Mouse (Mus musculus) spleen, adult 2 months (tissue): ENCODE measurements at regions not wholly inside any gene's neighbourhood (a gene's known extent, or its start where the extent isn't known, plus 50 kb on each side); places are given as distances from the start of the nearest gene placed in this dataset.

Source experiments
- DNase-seq, 2 experiments: peaks; one replicate each; pipeline versions ENCODE4 v3.0.0 to v3.0.0-alpha.2; 2012 to 2021; ENCODE audit warnings: low spot score in 2 of 2, low read depth in 1 of 2
- H3K27ac ChIP-seq: fragments of 200-500 bp; 2 replicates; pipeline ENCODE4 v1.5.1; 2012; ENCODE audit warnings: low read length, inconsistent platforms; ENCODE audit not compliant: insufficient read depth
- H3K27me3 ChIP-seq: fragments of 200-500 bp; 2 replicates; pipeline ENCODE4 v1.6.1; 2012; ENCODE audit warnings: mild to moderate bottlenecking, moderate library complexity, low read length, inconsistent platforms; ENCODE audit not compliant: control insufficient read depth, insufficient read depth
- H3K36me3 ChIP-seq: fragments of 200-500 bp; 2 replicates; pipeline ENCODE4 v1.6.1; 2012; ENCODE audit warnings: mild to moderate bottlenecking, low read length, inconsistent platforms; ENCODE audit not compliant: control insufficient read depth, insufficient read depth
- H3K4me1 ChIP-seq: fragments of 200-500 bp; 2 replicates; pipeline ENCODE4 v1.6.1; 2011; ENCODE audit warnings: inconsistent platforms; ENCODE audit not compliant: control insufficient read depth, insufficient read depth, insufficient read length
- H3K4me3 ChIP-seq: fragments of 200-500 bp; 2 replicates; pipeline ENCODE4 v1.5.1; 2011; ENCODE audit warnings: mild to moderate bottlenecking, inconsistent platforms; ENCODE audit not compliant: insufficient read depth, insufficient read length; ENCODE audit errors: extremely low read depth
- CTCF ChIP-seq: fragments of 200-500 bp; IDR thresholded peaks from 2 replicates; pipeline ENCODE4 v1.5.1; 2011; ENCODE audit warnings: mild to moderate bottlenecking, inconsistent platforms; ENCODE audit not compliant: insufficient read depth, insufficient read length, insufficient replicate concordance; ENCODE audit errors: extremely low read depth
- POLR2A ChIP-seq: fragments of 200-500 bp; IDR thresholded peaks from 2 replicates; pipeline ENCODE4 v1.6.1; 2011; ENCODE audit warnings: low read depth, low read length, inconsistent platforms
- WGBS: fragments of 180-500 bp; shearing (Covaris S2); methylation state at CpG from one replicate; pipeline ENCODE4 v1.1.7; 2018; 5-methylcytosine and 5-hydroxymethylcytosine counted together

DNA sequence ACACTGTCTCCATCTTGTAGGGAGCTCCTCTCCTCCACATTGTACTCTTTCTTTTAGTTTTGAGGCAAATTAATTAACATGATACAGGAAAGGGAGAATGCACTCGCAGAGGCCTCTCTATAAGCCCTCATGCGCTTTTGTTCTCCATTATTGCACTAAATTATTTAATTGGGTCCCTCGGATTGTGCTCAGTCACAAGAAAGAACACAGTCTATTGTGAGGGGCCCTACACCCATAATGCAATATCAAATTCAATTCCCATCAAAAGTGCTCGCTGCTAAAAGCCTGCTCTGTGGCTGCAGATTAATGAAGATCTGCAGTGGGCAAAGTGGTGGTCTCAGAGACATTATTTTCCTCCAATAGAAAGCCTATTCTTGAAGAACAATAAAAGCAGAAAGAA, 99.8 kb downstream of the Gm9376 start:
- no peak for DNase-seq
- H3K36me3 ChIP-seq = no peaks in the 10 kb centered on the region
- no peak overlapping the region for H3K4me3 ChIP-seq
- 92% methylated on average over 4 of the region's 4 CpGs for WGBS
- H3K27me3 ChIP-seq = no peaks in the 10 kb centered on the region
- H3K4me1 ChIP-seq = no peaks in the 10 kb centered on the region
- no peak for TF ChIP-seq POLR2A
- TF ChIP-seq CTCF = no peak
- H3K27ac ChIP-seq = no peak overlapping the region

- Histone ChIP-seq H3K27ac (no peak overlapping the region), H3K4me3 (no peak overlapping the region), H3K36me3 (no peaks in the 10 kb centered on the region), H3K4me1 (no peaks in the 10 kb centered on the region), H3K27me3 (no peaks in the 10 kb centered on the region)
- TF ChIP-seq POLR2A = no peak
- no peak for TF ChIP-seq CTCF
- no peak for DNase-seq
- 5% methylated on average over 9 of the region's 9 CpGs for WGBS
Observed at GRCm38 (mm10) chr14:118368619-118369431, 102.1 kb downstream of the Gm9376 start.

DNA sequence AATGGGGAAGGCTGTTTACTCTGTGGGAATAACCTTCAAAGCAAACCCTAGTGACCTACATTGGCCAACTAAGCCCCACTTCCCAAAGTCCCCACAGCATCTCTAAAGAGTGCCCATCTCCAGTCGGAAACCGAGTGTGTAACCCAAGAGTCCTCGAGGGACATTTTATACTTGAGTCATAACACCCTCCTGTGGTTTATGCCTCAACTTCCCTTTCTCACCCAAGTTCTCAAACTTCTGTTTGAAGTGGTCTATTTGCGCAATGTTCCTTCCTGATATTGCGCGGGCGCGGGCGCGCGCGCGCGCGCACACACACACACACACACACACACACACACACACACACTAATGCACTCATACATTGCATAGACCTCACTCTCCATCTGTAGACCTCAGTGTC, 104.6 kb downstream of the Gm9376 start:
- WGBS = 2% methylated on average over 15 of the region's 15 CpGs
- no peaks in the 10 kb centered on the region for H3K4me1 ChIP-seq
- DNase-seq = no peak

DNA sequence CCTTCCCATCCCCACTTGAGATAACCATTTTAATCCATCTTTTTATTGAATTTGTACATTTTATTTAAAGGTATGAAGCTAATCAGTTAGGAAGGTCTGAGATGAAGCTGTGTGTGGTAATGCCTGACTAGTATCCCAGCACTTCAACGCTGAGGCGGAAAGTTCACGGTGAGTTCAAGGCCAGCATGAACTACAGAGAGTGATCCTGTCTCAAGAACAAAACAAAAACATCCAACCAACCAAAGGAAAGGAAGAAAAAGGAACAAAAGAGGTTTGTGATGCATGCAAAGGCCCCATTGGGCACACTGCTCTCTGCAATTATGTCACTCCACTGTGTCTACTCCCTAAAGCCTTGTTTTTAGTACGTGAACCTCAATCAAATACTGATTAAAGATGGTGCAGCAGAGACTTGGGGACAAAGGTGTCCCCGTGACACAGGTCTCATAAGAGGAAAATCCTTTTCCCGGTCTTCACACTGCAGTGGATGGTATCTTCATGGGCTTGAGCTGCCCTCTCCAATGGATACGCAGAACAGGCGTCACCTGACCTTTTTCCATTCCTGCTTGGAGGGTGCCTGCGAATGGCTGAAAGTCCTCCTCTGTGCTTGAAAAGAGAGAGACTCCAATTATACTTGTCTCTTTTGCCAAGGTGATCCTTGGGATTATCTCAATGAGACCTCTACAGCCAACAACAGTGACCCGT, 108.2 kb downstream of the Gm9376 start:
- no peak for DNase-seq
- no peak overlapping the region for H3K27ac ChIP-seq
- 92% methylated on average over 10 of the region's 10 CpGs for WGBS
- H3K4me3 ChIP-seq = no peak overlapping the region
- H3K4me1 ChIP-seq = no peaks in the 10 kb centered on the region
- no peaks in the 10 kb centered on the region for H3K36me3 ChIP-seq
- TF ChIP-seq CTCF (no peak), POLR2A (no peak)
- no peaks in the 10 kb centered on the region for H3K27me3 ChIP-seq

More for the DNA sequence above, 104.6 kb downstream of the Gm9376 start:
- no peak overlapping the region for H3K4me3 ChIP-seq
- H3K27ac ChIP-seq = no peak overlapping the region
- H3K27me3 ChIP-seq = no peaks in the 10 kb centered on the region
- no peaks in the 10 kb centered on the region for H3K36me3 ChIP-seq
- no peak for TF ChIP-seq POLR2A
- TF ChIP-seq CTCF = no peak

DNA sequence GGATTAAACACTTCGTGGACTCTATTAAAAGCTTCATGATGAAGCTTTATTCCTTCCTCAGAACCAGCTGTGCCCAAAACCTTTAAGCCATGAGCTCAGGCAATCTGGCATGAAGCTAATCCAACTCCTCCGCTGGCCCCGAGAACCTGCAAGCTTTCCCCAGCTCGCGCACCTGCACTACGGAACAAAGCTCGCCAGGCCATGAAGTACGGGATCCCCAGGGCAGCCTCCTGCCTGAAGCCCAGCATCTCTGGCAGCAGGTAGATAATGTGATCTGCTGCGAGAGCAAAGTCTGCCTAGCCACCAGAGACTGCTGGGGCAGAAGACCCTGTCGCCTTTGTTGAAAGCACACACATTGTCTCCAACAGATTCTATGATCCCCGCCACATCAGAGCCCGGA, 108.9 kb downstream of the Gm9376 start:
- no peak overlapping the region for H3K4me3 ChIP-seq
- H3K27ac ChIP-seq = no peak overlapping the region
- H3K36me3 ChIP-seq = no peaks in the 10 kb centered on the region
- 91% methylated on average over 12 of the region's 12 CpGs for whole genome bisulfite sequencing
- TF ChIP-seq CTCF (no peak), POLR2A (no peak)
- no peak for DNase-seq
- H3K4me1 ChIP-seq = no peaks in the 10 kb centered on the region
- no peaks in the 10 kb centered on the region for H3K27me3 ChIP-seq

GRCm38 (mm10) chr14:118379624-118380023, 112.9 kb downstream of the Gm9376 start:
- DNase-seq = no peak
- H3K36me3 ChIP-seq = no peaks in the 10 kb centered on the region
- H3K27ac ChIP-seq = no peak overlapping the region
- no peak overlapping the region for H3K4me3 ChIP-seq
- WGBS = 94% methylated on average over 8 of the region's 8 CpGs
- TF ChIP-seq POLR2A = no peak
- H3K4me1 ChIP-seq = no peaks in the 10 kb centered on the region
- H3K27me3 ChIP-seq = no peaks in the 10 kb centered on the region

DNA sequence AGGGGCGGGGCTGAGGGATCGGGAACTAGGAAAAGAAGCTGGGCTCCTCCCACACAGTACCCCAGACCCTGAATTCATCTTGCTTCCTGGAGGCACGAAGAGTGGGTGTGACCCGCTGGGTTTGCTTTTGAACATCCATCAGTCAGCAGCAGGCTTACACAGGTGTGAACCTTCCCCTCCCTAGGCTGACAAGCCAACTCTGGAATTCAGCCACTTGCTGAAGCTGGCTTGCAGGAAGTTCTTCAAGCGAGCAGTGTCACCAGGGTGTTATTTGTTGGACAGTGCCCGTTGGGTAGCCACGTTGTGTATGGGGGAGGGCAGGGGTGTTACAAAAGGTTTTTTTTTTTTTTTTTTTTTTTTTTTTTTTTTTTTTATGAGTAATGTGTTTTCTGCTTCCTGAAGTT, 118.8 kb downstream of the Gm9376 start:
- H3K27ac ChIP-seq = no peak overlapping the region
- no peak overlapping the region for H3K4me3 ChIP-seq
- TF ChIP-seq CTCF = no peak
- TF ChIP-seq POLR2A = no peak
- no peaks in the 10 kb centered on the region for H3K27me3 ChIP-seq
- DNase-seq = no peak
- whole genome bisulfite sequencing = 14% methylated on average over 7 of the region's 7 CpGs
- H3K4me1 ChIP-seq = no peaks in the 10 kb centered on the region
- no peaks in the 10 kb centered on the region for H3K36me3 ChIP-seq
